Mouse (Mus musculus) heart, postnatal 0 days (tissue): ENCODE results near the gene 1700012A03Rik. TPM values are rescaled to one million over a fixed set of nuclear protein-coding genes. Genes with fewer than 3 reads are reported as not detected.

ENCODE experiments used
- ATAC-seq: fragments of 200-750 bp; cut with Nextera tagmentation; 2 replicates; pipeline ENCODE4 v1.8.0; 2017; ENCODE audit warnings: low read depth, moderate number of reproducible peaks, moderate library complexity; ENCODE audit not compliant: insufficient read depth
- DNase-seq: peaks from one replicate; pipeline ENCODE4 v3.0.0-alpha.2; 2016; ENCODE audit warnings: low spot score
- H3K27ac ChIP-seq: fragments of 300-500 bp; sonication (generic); 2 replicates; pipeline ENCODE4 v1.5.1; 2014; ENCODE audit warnings: low read depth, mild to moderate bottlenecking
- H3K27me3 ChIP-seq: fragments of 300-500 bp; sonication (generic); 2 replicates; pipeline ENCODE4 v1.6.1; 2014; ENCODE audit warnings: low read length, mixed read lengths; ENCODE audit not compliant: control insufficient read depth, insufficient read depth
- H3K36me3 ChIP-seq: fragments of 300-500 bp; sonication (generic); replicated peaks from 2 replicates; pipeline ENCODE4 v1.6.1; 2014; ENCODE audit warnings: low read length, mixed read lengths; ENCODE audit not compliant: control insufficient read depth, insufficient read depth
- H3K4me1 ChIP-seq: fragments of 300-500 bp; sonication (generic); 2 replicates; pipeline ENCODE4 v1.6.1; 2014; ENCODE audit warnings: antibody characterized with exemption; ENCODE audit not compliant: control insufficient read depth, insufficient read depth
- H3K4me2 ChIP-seq: fragments of 300-500 bp; sonication (generic); 2 replicates; pipeline ENCODE4 v1.6.1; 2014; ENCODE audit warnings: low read depth, mild to moderate bottlenecking, low read length, moderate library complexity
- H3K4me3 ChIP-seq: fragments of 300-500 bp; sonication (generic); 2 replicates; pipeline ENCODE4 v1.5.1; 2014; ENCODE audit warnings: low read depth, low read length
- H3K9ac ChIP-seq: fragments of 300-500 bp; sonication (generic); replicated peaks from 2 replicates; pipeline ENCODE4 v1.6.1; 2014; ENCODE audit warnings: low read depth, low read length, mixed read lengths
- H3K9me3 ChIP-seq: fragments of 300-500 bp; sonication (generic); replicated peaks from 2 replicates; pipeline ENCODE4 v1.6.1; 2016; ENCODE audit warnings: low read length; ENCODE audit not compliant: control insufficient read depth
- CTCF ChIP-seq: IDR thresholded peaks from 2 replicates; pipeline ENCODE4 v1.5.1; 2016; ENCODE audit warnings: antibody characterized with exemption, control low read depth, low read depth
- EP300 ChIP-seq: IDR thresholded peaks from 2 replicates; pipeline ENCODE4 v1.6.1; 2016; ENCODE audit warnings: antibody characterized with exemption, low read depth
- whole genome bisulfite sequencing: fragments of 180-500 bp; shearing (Covaris S2); extraction: QIAGEN DNeasy Blood & Tissue Kit; methylation state at CpG from one replicate; pipeline ENCODE4 v1.1.7; 2014; 5-methylcytosine and 5-hydroxymethylcytosine counted together
- polyA plus RNA-seq: library from polyadenylated mRNA; unstranded; fragments of >200 nt; fragmentation: Nextera tagmentation; extraction: Ambion mirVana; gene quantifications from 2 replicates; pipeline ENCODE4 v1.2.1, GENCODE M21; 2015
- total RNA-seq: library from RNA; depleted of rRNA; stranded (reverse); fragments of >200 nt; gene quantifications from 2 replicates; pipeline ENCODE4 v1.2.3, GENCODE M21; 2014; ENCODE audit warnings: low replicate concordance

Gene 1700012A03Rik
- total and polyA plus RNA-seq, 2 experiments from 2014 or later: not detected

- Histone ChIP-seq H3K27me3 (no peaks in the 10 kb centered on the region), H3K4me1 (peaks cover 17% of the 10 kb centered on the region), H3K27ac (no peak overlapping the region), H3K9me3 (no peaks in the 10 kb centered on the region), H3K4me2 (no peak overlapping the region), H3K4me3 (no peak overlapping the region), H3K9ac (no peak overlapping the region), H3K36me3 (no peaks in the 10 kb centered on the region)
- 0 out of 2 replicates have a peak, but pooled peaks have one; percentile 8 for ATAC-seq
- 58% methylated on average over 14 of the region's 14 CpGs for WGBS
- DNase-seq: no peak
- no peak for TF ChIP-seq EP300
- TF ChIP-seq CTCF: 0 out of 2 replicates have a peak, but pooled peaks have one; percentile 6
Observed at GRCm38 (mm10) chr6:32017406-32018104, 32.5 kb upstream of the 1700012A03Rik start.

GRCm38 (mm10) chr6:32018105-32018446 is 32.0 kb upstream of the 1700012A03Rik start:
- 7% methylated on average over 5 of the region's 5 CpGs for WGBS
- DNase-seq (peak; percentile 36), ATAC-seq (peak; percentile 44; the same call in 1 of the 2 replicates)
- no peak for TF ChIP-seq CTCF
- TF ChIP-seq EP300: no peak
- Histone ChIP-seq H3K27me3 (no peaks in the 10 kb centered on the region), H3K4me2 (no peak overlapping the region), H3K4me3 (no peak overlapping the region), H3K9me3 (no peaks in the 10 kb centered on the region), H3K36me3 (no peaks in the 10 kb centered on the region), H3K4me1 (peaks cover 17% of the 10 kb centered on the region), H3K9ac (no peak overlapping the region), H3K27ac (no peak overlapping the region)

- TF ChIP-seq CTCF (no peak), EP300 (no peak)
- DNase-seq: no peak
Observed at GRCm38 (mm10) chr6:32021853-32022536, 28.1 kb upstream of the 1700012A03Rik start.

GRCm38 (mm10) chr6:32022537-32022869 is 27.5 kb upstream of the 1700012A03Rik start:
- Histone ChIP-seq H3K27me3 (no peaks in the 10 kb centered on the region), H3K9ac (no peak overlapping the region), H3K9me3 (no peaks in the 10 kb centered on the region), H3K36me3 (no peaks in the 10 kb centered on the region), H3K4me2 (no peak overlapping the region), H3K4me1 (peaks cover 10% of the 10 kb centered on the region), H3K27ac (no peak overlapping the region), H3K4me3 (no peak overlapping the region)
- TF ChIP-seq EP300 (no peak), CTCF (no peak)
- ATAC-seq: no peak
- WGBS: 86% methylated on average over 1 of the region's 1 CpGs
- no peak for DNase-seq

More at GRCm38 (mm10) chr6:32021853-32022536, 28.1 kb upstream of the 1700012A03Rik start:
- peaks cover 15% of the 10 kb centered on the region for H3K4me1 ChIP-seq
- H3K27ac ChIP-seq: no peak overlapping the region
- H3K9ac ChIP-seq: no peak overlapping the region
- no peaks in the 10 kb centered on the region for H3K27me3 ChIP-seq
- no peaks in the 10 kb centered on the region for H3K36me3 ChIP-seq
- WGBS: 45% methylated on average over 10 of the region's 10 CpGs
- ATAC-seq: no peak; the same call in 1 of the 2 replicates
- no peaks in the 10 kb centered on the region for H3K9me3 ChIP-seq
- H3K4me3 ChIP-seq: no peak overlapping the region
- no peak overlapping the region for H3K4me2 ChIP-seq

- ATAC-seq (no peak), DNase-seq (no peak)
- no peak for TF ChIP-seq CTCF
- no peak for TF ChIP-seq EP300
- Histone ChIP-seq H3K9me3 (no peaks in the 10 kb centered on the region), H3K4me3 (no peak overlapping the region), H3K27ac (no peak overlapping the region), H3K9ac (no peak overlapping the region), H3K4me2 (no peak overlapping the region), H3K36me3 (no peaks in the 10 kb centered on the region), H3K4me1 (no peaks in the 10 kb centered on the region), H3K27me3 (no peaks in the 10 kb centered on the region)
- 72% methylated on average over 3 of the region's 3 CpGs for WGBS
Observed at GRCm38 (mm10) chr6:32028228-32029009, 21.6 kb upstream of the 1700012A03Rik start.
